Mouse (Mus musculus) adrenal gland, adult 18-20 months (tissue): ENCODE results near the gene Cdc34b. TPM values are rescaled to one million over a fixed set of nuclear protein-coding genes. Genes with fewer than 3 reads are reported as not detected.

ENCODE experiments used
- DNase-seq, 2 experiments: peaks; one replicate each; pipeline ENCODE4 v3.0.0; 2021 to 2022; ENCODE audit warnings: low spot score in 2 of 2
- total RNA-seq, 2 experiments: library from RNA; stranded (reverse); gene quantifications; 1 replicate in 1 of 2; 2 replicates in 1 of 2; pipeline ENCODE4 v1.2.3; 2021

The Cdc34b gene
- total RNA-seq, 2 experiments from 2014 or later = 0.33 to 0.42 TPM

DNA sequence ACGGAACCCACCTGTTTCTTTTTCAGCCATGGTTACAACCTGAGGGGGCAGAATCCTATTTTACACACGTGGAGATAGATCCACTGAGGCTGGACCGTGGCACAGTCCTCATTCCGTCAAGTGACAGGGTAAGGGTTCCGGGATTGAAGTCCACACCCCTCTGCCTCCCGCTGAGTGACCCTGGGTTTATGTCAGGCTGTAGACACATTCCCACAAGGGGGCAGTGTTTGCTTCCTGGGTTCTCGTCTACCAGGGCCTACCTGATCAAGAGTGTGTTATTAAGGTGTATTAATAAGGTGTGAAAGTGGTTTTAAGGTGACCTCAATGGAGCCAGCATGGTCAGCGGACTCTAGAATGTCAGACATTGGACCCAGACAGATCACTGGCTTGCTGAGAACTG lies 8.8 kb upstream of the Cdc34b start:
- DNase-seq = peak; percentile 43

DNA sequence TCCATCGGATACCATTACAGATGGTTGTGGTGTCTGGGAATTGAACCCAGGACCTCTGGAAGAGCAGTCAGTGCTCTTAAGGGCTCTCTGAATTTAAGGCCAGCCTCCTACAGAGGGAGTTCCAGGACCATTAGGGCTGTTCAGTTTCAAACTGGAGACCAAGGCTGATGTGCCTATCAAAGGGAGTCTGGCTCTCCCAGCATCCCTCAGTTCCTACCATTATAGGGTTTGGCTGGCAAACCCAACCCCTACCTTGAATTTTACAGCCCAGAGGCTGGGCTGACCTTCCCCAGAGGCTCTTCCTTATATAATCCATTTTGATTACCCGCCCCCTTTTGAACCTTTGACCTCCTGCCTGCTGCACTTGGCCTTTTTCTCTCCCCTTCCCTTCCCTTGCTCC lies 5.8 kb upstream of the Cdc34b start:
- no peak for DNase-seq

DNA sequence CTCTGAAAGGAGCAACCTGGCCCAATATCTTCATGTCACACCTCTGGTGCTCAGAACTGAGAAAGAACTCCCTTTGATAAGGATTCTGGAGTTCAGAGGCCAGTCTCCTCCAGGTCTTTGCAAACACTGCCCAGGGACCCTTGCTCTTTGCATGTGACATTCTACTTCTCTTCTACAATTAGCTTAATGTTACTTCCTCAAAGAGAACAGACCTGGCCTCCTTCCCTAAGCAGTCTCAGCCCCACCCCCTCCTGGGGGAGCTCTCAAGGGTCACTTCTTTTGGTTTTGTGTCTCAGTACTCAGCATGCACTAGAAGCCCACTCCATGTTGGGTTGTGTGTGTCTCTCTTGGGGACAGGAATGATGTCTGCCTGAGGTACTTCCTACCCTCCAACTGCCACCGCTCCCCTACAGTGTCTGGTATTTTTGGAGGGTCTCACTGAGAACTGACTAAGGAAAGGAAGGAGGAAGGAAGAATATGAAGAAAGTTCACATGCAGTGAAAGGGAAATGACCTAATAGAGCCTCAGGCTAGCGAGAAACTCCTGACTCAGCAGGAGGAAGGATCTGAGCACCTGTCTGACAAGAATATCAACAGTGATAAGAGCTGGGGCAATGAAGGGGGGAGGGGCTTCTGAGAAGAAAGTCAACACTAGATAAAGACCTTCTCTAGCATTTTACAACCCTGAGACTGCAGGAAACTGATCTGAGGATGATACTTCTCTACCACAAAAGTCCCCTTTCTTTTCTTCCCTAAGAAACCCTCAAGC lies 11.5 kb downstream of the Cdc34b start:
- DNase-seq = no peak

DNA sequence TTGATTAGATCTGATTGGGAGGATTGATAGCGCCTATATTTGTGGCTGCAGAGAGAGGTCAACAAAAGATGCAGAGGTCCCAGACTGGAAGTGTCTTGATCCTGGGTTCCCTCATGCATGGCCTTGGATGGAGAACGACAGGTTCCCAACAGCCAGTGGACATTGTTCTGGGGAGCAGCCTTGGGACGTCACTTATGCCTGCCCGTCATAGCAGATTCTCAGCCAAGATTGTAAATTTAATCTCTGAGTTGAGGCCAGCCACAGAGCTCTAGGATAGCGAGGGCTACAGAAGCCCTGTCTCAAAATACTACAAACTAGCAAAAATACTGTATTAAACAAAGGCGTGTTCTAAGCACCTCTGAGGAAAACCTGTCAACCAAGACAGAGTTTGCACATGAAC lies 18.3 kb downstream of the Cdc34b start:
- DNase-seq = no peak

DNA sequence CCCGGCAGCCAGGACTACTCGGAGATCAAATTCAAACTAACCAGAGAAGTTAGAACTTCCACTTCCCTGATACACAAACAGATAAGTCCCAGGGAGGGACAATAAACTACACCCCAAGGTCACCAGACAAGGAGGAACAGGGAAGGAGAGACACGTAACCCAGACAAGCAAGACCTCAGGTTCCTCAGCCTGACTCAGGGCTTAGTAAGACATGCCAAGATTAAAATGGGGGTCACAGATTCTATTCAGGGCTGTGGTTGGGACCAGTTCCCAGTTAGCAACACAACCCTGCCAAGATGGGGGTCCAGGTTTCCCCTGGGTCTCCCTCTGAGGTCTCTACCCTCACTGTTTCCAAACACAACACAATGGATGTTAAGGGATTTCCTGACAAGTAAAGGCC lies 18.8 kb downstream of the Cdc34b start:
- peak in 1 of 2 experiments; percentile 6 for DNase-seq

DNA sequence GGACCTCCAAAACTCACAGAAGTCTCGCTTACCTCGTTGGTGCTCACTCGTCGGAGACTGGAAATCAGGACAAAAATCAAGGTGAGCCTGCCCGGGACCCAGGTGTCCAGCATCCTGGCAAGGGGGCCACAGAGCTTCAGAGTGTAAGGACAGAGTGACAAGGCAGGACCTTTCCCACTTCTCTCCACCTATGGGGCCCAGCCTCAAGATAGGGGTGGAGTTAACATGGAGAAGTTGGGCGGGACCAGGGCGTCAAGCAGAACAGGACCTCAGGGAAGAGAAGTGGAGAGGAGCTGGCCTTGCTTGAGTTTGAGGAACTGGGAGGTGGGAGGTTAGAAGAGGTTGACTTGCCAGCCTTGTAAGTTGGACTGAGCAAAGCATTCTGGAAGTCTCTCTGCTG lies 19.2 kb downstream of the Cdc34b start:
- no peak for DNase-seq

DNA sequence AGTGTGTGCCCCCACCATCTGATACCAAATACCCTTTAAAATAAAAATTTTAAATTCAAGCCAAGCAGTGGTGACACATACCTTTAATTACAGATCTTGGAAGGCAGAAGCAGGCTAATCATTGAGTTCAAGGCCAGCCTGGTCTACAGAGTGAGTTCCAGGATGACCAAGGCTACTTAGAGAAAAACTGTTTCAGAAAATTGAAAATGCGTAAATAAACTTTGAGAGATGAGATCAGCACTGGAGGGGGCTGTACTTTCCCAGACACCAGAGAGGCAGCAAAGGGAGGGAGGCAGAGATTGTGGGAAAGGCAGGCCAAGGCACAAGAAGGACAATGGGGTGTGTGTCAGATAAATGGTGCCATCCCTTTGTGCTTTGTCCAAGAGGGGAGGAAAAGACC lies 20.7 kb downstream of the Cdc34b start:
- no peak for DNase-seq

DNA sequence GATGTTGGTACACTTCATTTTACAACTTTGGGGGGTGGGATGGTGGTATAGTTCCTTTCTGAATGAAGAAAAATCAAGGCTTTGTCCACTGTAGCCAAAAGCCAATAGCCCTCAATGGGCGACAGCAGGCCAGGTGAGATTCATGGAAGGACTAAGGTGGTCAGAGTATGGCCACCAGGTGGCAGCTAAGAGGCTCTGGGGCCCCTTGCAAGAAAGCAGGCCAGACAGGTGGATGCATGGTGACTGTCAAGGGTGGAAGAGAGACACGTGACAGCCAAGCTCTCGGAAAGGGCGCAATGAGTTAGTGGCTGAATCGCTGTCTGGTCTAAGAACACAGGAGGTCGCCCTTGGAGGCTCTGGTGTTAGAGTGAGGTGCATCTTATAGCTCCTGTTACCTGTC lies 21.2 kb downstream of the Cdc34b start:
- DNase-seq = no peak

DNA sequence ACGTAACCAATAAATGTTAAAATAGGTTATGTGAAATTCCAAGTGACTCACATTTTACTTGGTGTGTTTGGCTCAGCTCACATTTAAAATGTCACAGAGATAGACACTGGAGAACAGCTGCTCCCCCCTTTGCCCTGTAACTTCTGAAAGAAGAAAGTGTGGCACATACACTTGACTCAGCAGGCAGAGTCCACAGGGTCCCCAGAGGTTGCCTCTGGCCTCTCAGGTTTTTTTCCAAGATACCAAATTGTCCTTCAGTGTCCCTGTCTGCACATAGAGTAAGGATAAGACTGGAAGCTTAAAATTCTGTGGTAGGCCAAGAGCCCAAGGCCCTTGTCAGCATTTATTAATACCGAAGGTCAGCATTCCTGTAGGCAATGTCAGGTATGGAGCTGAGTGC lies 25.7 kb downstream of the Cdc34b start:
- no peak for DNase-seq

DNA sequence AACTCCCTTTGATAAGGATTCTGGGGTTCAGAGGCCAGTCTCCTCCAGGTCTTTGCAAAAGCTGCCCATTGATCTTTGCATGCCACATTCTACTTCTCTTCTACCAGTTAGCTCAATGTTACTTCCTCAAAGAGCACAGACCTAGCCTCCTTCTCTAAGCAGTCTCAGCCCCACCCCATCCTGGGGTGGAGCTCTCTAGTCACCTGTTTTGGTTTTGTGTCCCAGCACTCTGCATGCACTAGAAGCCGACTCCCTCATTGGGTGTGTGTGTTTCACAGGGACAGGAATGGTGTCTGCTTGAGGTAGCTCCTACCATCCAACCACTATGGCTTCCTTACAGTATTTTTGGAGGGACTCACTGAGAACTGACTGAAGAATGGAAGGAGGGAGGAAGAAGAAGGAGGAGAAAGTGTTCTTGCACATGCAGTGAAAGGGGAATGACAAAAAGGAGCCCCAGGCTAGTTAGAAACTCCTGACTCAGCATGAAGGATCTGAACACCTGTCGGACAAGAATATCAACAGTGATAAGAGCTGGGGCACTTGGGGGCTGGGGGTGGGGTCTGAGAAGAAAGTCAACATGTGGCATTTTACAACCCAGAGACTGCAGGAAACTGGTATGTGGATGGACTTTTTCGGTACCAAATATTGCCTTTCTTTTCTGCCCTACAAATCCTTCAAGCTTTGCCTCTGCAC lies 30.9 kb downstream of the Cdc34b start:
- DNase-seq = no peak

DNA sequence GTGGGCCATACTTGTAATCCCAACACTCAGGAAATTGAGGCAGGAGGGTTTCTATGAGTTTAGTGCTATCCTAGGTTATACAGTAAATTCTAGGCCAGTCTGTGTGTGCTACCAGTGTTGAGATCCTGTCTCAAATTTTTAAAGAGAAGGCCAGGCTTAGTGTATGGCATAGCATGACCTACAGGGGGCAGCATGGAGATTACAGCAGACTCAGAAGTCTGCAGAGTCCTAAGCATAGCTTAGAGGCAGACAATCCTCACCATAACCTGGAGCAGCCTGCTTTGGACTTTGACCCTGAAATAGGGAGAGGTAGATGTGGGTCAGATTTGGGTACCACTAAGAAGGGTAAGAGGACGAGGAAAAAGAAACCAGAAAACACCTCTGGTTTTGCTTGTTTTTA lies 32.3 kb downstream of the Cdc34b start:
- no peak for DNase-seq

DNA sequence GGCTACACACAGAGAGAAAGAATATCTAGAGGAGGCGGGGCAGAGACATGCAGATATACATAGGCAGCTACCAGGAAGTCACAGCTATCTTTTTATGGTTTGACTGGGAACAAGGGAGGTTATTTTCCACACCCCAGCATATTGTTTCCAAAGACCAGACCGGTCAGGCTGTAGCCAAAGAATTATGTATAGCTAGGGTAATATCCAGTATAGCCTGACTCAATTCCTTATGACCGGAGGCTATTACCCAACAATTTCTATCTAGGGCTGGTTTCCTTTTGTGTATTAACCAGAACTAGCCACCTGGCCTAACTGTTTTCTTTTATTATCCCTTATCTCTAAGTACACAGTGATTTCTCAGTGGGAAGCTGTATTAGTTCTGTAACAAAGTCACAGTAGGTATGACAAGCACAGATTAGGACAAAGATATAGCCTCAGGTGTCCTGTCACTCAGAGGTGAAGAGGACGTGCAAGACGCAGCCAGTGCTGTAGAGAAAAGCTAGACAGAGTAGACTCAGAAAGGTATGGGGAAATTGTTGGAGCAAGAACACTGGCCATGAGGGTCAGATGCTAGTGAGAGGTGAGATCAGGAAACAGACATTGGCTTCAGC lies 33.4 kb downstream of the Cdc34b start:
- DNase-seq = no peak

DNA sequence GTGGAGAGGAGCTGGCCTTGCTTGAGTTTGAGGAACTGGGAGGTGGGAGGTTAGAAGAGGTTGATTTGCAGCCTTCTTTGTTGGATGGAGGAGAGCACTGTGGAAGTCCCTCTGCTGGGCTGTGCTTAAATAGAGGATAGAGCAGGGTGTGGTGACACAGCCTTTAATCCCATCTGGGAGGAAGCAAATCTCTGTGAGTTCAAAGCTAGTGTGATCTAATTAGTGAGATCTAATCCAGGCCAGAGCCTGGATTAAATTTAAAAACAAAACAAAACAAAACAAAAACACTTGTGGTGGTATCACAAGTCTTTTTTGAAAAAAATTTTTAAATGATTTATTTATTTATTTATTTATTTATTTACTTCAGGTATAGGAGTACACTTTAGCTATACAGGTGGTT lies 41.0 kb downstream of the Cdc34b start, which contains the start of gene Tmem92:
TSS of gene Tmem92 (minus strand) at position 101 of the 400 bp plus-strand sequence.
- DNase-seq = no peak

DNA sequence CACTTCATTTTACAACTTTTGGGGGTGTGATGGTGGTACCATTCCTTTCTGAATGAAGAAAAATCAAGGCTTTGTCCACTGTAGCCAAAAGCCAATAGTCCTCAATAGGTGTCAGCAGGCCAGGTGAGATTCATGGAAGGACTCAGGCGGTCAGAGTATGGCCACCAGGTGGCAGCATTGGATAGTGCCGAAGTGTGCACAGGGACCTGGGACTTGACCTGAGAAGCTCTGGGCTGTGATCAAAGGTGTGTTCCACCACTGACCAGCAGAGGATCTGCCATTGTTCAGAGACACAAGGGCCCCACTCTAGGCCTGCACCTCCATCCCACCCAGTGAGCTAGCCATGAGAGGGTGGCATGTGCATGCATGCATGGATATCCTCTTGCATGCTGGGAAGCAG lies 43.7 kb downstream of the Cdc34b start:
- DNase-seq = peak; percentile 67 to 71

DNA sequence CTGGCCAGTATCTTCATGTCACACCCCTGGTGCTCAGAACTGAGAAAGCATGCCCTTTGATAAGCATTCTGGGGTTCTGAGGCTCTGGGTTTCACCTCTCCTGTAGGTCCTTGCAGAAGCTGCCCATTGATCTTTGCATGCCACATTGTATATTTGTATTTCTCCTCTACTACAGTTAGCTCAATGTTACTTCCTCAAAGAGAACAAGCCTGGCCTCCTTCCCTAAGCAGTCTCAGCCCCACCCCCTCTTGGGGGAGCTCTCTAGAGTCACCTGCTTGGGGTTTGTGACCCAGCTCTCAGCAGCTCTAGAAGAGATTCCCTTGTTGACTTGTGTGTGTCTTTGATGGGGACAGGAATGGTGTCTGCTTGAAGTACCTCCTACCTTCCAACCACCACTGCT lies 50.1 kb downstream of the Cdc34b start:
- no peak for DNase-seq

Other genes starting within 250 kb of the Cdc34b start
- 10 to 100 TPM; 33.3 to 48.4 TPM for gene Epn3, start 241.8 kb upstream of the Cdc34b start, total RNA-seq
- 10 to 100 TPM in 1 of 2 experiments, 1 to 10 TPM in 1; 7.4 to 12.4 TPM for gene Mycbpap, start 220.0 kb upstream of the Cdc34b start, total RNA-seq
- 10 to 100 TPM; 12.2 to 16.7 TPM for gene Rsad1, start 192.5 kb upstream of the Cdc34b start, total RNA-seq
- not detected for gene Chad, start 176.7 kb upstream of the Cdc34b start, total RNA-seq
- gene Acsf2, start 139.9 kb upstream of the Cdc34b start, total RNA-seq = 100 to 1,000 TPM; 143 to 171 TPM
- 100 to 1,000 TPM; 124 to 133 TPM for gene Lrrc59, start 112.0 kb upstream of the Cdc34b start, total RNA-seq
- gene Mrpl27, start 88.0 kb upstream of the Cdc34b start, total RNA-seq = 10 to 100 TPM; 65.8 to 73.0 TPM
- under 1 TPM; 0.23 to 0.45 TPM for gene Eme1, start 87.8 kb upstream of the Cdc34b start, total RNA-seq
- 10 to 100 TPM; 10.6 to 11.8 TPM for gene Xylt2, start 64.3 kb upstream of the Cdc34b start, total RNA-seq
- gene Gm11541, start 37.3 kb upstream of the Cdc34b start, total RNA-seq = not detected
- gene Tmem92, start 40.9 kb downstream of the Cdc34b start, total RNA-seq = not detected
- 10 to 100 TPM; 20.4 to 40.2 TPM for gene Col1a1, start 194.4 kb downstream of the Cdc34b start, total RNA-seq
- not detected for gene Hils1, start 225.8 kb downstream of the Cdc34b start, total RNA-seq
- gene Sgca, start 234.5 kb downstream of the Cdc34b start, total RNA-seq = under 1 TPM in 1 of 2 experiments, not detected in 1; 0.80 TPM
- gene Ppp1r9b, start 249.3 kb downstream of the Cdc34b start, total RNA-seq = 100 to 1,000 TPM; 107 to 115 TPM